Comparison of ENCODE assay signal across 15 mouse cellular contexts in the genomic region with DNA sequence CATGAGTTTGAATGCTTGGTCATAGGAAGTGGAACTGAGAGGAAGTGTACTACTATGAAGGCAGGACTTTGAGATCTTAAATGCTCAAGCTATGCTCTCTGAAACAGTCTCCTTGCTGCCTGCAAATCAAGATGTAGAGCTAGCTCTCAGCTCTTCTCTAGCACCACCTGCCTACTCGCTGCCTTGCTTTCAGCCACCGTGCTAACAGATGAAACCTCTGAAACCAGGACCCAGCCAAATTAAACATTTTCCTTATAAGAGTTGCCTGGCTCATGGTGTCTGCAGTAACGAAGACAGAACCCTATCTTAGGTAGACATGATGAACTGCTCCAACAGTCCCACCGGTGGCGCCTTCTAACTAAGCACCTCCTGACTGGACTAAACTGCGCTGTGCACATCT.
"Had no signal": no experiment of that assay in that cellular context is flagged by ENCODE, and none has a peak within 500 bp of the region (broad histone marks: within the 10 kb centered on the region; RNA-seq: fewer than 3 reads in every experiment).

No protein-coding gene starts in this region.

- ATAC-seq: liver, postnatal 0 days; lung, postnatal 0 days; midbrain, embryonic 13.5 days; midbrain, embryonic 16.5 days had no signal

- DNase-seq: liver, postnatal 0 days; lung, adult 2 months; lung, postnatal 14 days; lung, postnatal 36 days; retina, postnatal 1 day; right cerebral cortex, adult 18-20 months; right cerebral cortex, postnatal 25 days; right cerebral cortex, postnatal 4 days; spleen, adult 18-20 months; thymus, adult 18-20 months; thymus, postnatal 14 days; thymus, postnatal 36 days had no signal
